Mouse (Mus musculus) stomach, embryonic 15.5 days (tissue): ENCODE measurements around the gene Wdr61. TPM values are rescaled to one million over a fixed set of nuclear protein-coding genes. Genes with fewer than 3 reads are reported as not detected.

Source experiments
- ATAC-seq: fragments of 200-750 bp; cut with Nextera tagmentation; 2 replicates; pipeline ENCODE4 v1.8.0; 2017; ENCODE audit warnings: low read depth, moderate number of reproducible peaks, moderate TSS enrichment; ENCODE audit not compliant: insufficient read depth, low FRiP score
- H3K27ac ChIP-seq: fragments of 300-500 bp; sonication (generic); 2 replicates; pipeline ENCODE4 v1.5.1; 2015; ENCODE audit warnings: mild to moderate bottlenecking, inconsistent platforms
- H3K27me3 ChIP-seq: fragments of 300-500 bp; sonication (generic); replicated peaks from 2 replicates; pipeline ENCODE4 v1.6.1; 2015; ENCODE audit warnings: inconsistent platforms
- H3K36me3 ChIP-seq: fragments of 300-500 bp; sonication (generic); 2 replicates; pipeline ENCODE4 v1.6.1; 2015; ENCODE audit warnings: inconsistent platforms
- H3K4me1 ChIP-seq: fragments of 300-500 bp; sonication (generic); 2 replicates; pipeline ENCODE4 v1.6.1; 2015; ENCODE audit warnings: inconsistent platforms
- H3K4me2 ChIP-seq: fragments of 300-500 bp; sonication (generic); 2 replicates; pipeline ENCODE4 v1.6.1; 2015; ENCODE audit warnings: mild to moderate bottlenecking, inconsistent platforms
- H3K4me3 ChIP-seq: fragments of 300-500 bp; sonication (generic); replicated peaks from 2 replicates; pipeline ENCODE4 v1.5.1; 2015; ENCODE audit warnings: inconsistent platforms
- H3K9ac ChIP-seq: fragments of 300-500 bp; sonication (generic); 2 replicates; pipeline ENCODE4 v1.6.1; 2015; ENCODE audit warnings: inconsistent platforms
- H3K9me3 ChIP-seq: fragments of 300-500 bp; sonication (generic); 2 replicates; pipeline ENCODE4 v1.6.1; 2016; ENCODE audit warnings: inconsistent platforms
- WGBS: fragments of 180-500 bp; shearing (Covaris S2); methylation state at CpG from one replicate; pipeline ENCODE4 v1.1.7; 2015; 5-methylcytosine and 5-hydroxymethylcytosine counted together
- polyA plus RNA-seq: library from polyadenylated mRNA; unstranded; fragments of >200 nt; fragmentation: Nextera tagmentation; extraction: Ambion mirVana; gene quantifications from 2 replicates; pipeline ENCODE4 v1.2.1, GENCODE M21; 2015

The Wdr61 gene
- polyA plus RNA-seq, result 147 and 164 TPM in 2 replicates

DNA sequence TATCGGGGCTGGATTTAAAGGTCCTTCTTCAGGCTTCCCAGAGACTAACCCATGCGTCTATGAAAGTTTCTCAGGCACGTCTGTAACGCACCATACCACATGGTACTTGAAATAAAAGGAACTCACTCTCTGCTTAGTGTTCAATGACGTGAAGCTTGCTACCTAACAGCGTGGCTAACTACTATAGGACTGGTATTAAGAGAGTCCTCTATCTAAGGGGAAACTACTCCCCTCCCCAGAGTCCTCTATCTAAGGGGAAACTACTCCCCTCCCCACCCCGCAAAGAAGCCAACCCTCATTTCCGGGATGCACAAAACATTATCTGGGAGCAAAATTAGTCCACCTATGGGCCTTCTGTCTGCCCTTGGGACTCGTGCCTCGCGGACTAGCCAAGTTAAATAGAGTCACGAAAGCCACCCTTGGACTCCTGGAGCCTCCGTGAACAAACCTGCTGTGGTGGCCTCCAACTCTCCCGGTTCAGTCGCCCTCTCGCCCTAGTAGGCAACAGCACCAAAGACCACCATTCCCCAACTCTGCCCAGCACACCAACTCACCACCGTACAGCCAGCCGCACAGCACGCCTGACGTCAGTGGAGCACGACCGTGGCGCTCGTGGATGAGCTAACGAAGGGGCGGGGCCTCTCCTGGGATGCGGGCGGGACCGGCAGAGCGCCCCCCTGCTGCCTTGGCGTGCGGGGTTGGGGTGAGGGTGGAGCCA lies at the start of gene Wdr61:
Gene Wdr61 (minus strand): TSS at position 599 of the 718 bp plus-strand sequence.
- Histone ChIP-seq H3K9ac (peak within 1 kb of the TSS; percentile 61), H3K9me3 (no peaks in the 10 kb centered on the region), H3K36me3 (peaks cover 8% of the 10 kb centered on the region), H3K27me3 (no peaks in the 10 kb centered on the region), H3K4me2 (peak within 1 kb of the TSS; percentile 74), H3K27ac (peak within 1 kb of the TSS; percentile 46; the same call in 1 of the 2 replicates), H3K4me1 (peaks cover 7% of the 10 kb centered on the region; the same call in 1 of the 2 replicates), H3K4me3 (peak within 1 kb of the TSS; percentile 82)
- WGBS, result 2% methylated on average over 32 of the region's 32 CpGs
- ATAC-seq, result peak; percentile 96

GRCm38 (mm10) chr9:54784003-54784402 lies 49.7 kb upstream of the Wdr61 start:
- H3K27me3 ChIP-seq, result no peaks in the 10 kb centered on the region; the same call in 1 of the 2 replicates
- H3K9me3 ChIP-seq, result no peaks in the 10 kb centered on the region
- ATAC-seq, result peak; percentile 59; the same call in 1 of the 2 replicates
- no peaks in the 10 kb centered on the region for H3K36me3 ChIP-seq
- H3K9ac ChIP-seq, result no peak overlapping the region
- no peak overlapping the region for H3K4me3 ChIP-seq
- H3K4me2 ChIP-seq, result no peak overlapping the region
- WGBS, result 40% methylated on average over 3 of the region's 3 CpGs
- H3K27ac ChIP-seq, result no peak overlapping the region
- peaks cover 26% of the 10 kb centered on the region for H3K4me1 ChIP-seq

- Histone ChIP-seq H3K9ac (no peak overlapping the region), H3K27ac (peak overlapping the region; percentile 40; the same call in 1 of the 2 replicates), H3K4me2 (no peak overlapping the region), H3K27me3 (no peaks in the 10 kb centered on the region; the same call in 1 of the 2 replicates), H3K36me3 (no peaks in the 10 kb centered on the region), H3K9me3 (no peaks in the 10 kb centered on the region), H3K4me1 (peaks cover 21% of the 10 kb centered on the region), H3K4me3 (no peak overlapping the region)
- ATAC-seq, result no peak
- WGBS, result 46% methylated on average over 15 of the region's 15 CpGs
Observed at GRCm38 (mm10) chr9:54782504-54782903, 48.2 kb upstream of the Wdr61 start.

DNA sequence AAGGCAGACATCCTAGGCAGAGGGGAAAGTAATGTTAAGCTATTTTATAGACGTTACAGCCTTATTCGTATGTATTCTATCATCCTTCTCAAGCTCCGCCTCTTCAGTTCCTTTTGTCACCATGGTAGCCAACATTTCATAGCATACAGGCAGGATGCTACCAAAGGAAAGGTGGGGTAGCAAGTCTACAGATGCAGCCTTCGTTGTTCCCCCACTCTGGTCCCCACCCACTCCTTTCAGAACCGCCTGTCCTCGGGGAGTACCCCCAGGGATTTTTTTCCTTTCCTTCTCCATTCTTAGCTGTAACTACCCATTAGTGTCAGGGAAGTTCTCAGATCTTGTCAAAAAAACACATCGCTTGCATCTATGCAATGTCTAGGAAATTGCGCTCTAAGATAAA lies 45.0 kb upstream of the Wdr61 start:
- Histone ChIP-seq H3K4me1 (peaks cover 19% of the 10 kb centered on the region), H3K4me3 (no peak overlapping the region), H3K27me3 (no peaks in the 10 kb centered on the region), H3K36me3 (no peaks in the 10 kb centered on the region), H3K9me3 (no peaks in the 10 kb centered on the region), H3K9ac (no peak overlapping the region), H3K4me2 (no peak overlapping the region), H3K27ac (no peak overlapping the region)
- ATAC-seq, result no peak
- WGBS, result 85% methylated on average over 8 of the region's 8 CpGs

DNA sequence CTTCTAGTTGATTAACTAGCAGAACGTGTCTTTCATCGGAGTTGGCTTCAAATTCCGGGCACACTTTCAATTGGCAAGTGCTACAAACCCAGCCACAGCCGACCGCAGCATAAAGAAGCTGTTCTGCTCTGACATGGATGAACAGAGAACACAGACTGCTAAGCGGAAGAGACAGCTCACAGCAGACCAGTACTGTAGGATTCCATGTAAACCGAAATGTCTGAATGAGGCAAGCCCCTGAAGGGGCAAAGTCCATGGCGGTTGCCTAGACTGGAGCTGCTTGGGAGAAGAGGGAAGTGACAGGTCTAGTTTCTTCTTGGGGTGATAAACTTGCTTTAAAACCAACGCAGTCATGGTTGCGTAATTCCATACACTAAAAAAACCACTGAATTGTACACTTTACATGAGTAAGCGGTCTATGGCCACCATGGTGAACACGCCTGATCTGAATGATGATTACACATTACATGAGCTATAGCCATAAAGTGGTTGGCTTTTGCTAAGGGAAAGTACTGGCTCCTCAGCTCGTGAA lies 42.2 kb upstream of the Wdr61 start:
- Histone ChIP-seq H3K4me2 (no peak overlapping the region), H3K9me3 (no peaks in the 10 kb centered on the region), H3K36me3 (no peaks in the 10 kb centered on the region), H3K4me3 (no peak overlapping the region), H3K27me3 (no peaks in the 10 kb centered on the region), H3K9ac (no peak overlapping the region), H3K4me1 (peaks cover 2% of the 10 kb centered on the region; the same call in 1 of the 2 replicates), H3K27ac (no peak overlapping the region)
- WGBS, result 79% methylated on average over 13 of the region's 13 CpGs
- no peak for ATAC-seq

DNA sequence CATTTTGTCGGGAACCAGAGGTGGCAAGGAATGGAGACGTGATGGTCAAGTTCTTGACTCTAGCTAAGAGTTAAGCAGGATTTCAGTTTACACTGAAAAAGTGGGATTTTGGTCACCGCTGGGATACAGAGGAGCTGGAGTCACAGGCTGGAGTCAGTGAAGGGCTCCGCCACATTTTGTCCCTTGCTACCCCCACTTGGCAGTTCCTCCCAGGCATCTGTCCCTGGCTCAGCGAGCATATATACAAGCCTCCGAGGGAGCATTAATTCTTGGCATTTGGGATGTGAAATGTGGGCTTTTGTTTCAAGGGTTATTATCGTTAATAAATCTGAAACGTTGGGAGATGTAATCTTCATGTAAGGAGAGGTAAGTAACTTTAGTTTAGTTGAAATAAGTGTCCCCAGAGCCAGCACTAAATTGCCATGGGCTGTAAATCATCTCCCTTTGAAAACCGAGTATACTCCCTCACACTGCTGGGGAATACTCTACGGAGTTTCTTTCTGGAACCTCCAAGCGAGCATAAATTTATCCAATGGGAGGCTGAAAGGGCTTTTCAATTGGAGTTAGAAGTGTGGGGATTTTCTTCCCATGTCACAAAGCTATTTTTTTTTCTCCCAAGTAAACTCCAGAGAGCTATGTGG lies 35.9 kb upstream of the Wdr61 start:
- Histone ChIP-seq H3K9me3 (no peaks in the 10 kb centered on the region), H3K4me1 (peaks cover 7% of the 10 kb centered on the region; the same call in 1 of the 2 replicates), H3K9ac (no peak overlapping the region), H3K4me2 (no peak overlapping the region), H3K36me3 (no peaks in the 10 kb centered on the region), H3K4me3 (no peak overlapping the region), H3K27ac (no peak overlapping the region), H3K27me3 (peaks cover 8% of the 10 kb centered on the region)
- 50% methylated on average over 11 of the region's 11 CpGs for WGBS
- ATAC-seq, result no peak

GRCm38 (mm10) chr9:54765336-54766085 lies 31.2 kb upstream of the Wdr61 start:
- H3K27me3 ChIP-seq, result peaks cover 36% of the 10 kb centered on the region
- H3K27ac ChIP-seq, result no peak overlapping the region
- H3K4me1 ChIP-seq, result peaks cover 17% of the 10 kb centered on the region
- no peaks in the 10 kb centered on the region for H3K36me3 ChIP-seq
- H3K4me2 ChIP-seq, result peak overlapping the region; percentile 68
- no peaks in the 10 kb centered on the region for H3K9me3 ChIP-seq
- ATAC-seq, result no peak
- H3K9ac ChIP-seq, result peak overlapping the region; percentile 10; the same call in 1 of the 2 replicates
- 2% methylated on average over 41 of the region's 41 CpGs for WGBS
- peak overlapping the region; percentile 39 for H3K4me3 ChIP-seq

- peak within 1 kb of the TSS; percentile 20 for H3K9ac ChIP-seq
- 2% methylated on average over 41 of the region's 45 CpGs for WGBS
- peak; percentile 56; the same call in 1 of the 2 replicates for ATAC-seq
Observed at GRCm38 (mm10) chr9:54764561-54765217, 30.4 kb upstream of the Wdr61 start, which contains the start of gene Crabp1. Gene Crabp1 (plus strand): TSS chr9:54764748.

DNA sequence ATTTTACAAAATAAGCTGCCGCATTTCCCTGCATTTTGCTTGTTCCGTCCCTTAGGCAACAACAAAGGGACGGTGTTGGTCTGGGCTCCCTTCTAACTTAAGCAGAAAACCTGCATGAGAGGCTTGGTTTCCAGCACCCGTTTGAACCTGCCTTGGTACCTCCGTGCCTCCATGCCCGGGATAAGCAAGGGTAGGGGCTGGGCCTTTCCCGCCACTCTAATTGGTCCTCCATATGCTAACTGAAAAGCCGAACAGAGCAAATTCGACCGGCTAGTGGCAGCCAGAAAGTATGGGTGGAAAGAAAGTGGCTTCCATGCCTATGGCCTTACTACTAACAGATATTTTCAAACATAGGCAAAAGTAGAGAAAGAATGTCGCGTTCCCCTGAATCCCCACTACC lies 29.8 kb upstream of the Wdr61 start:
- no peaks in the 10 kb centered on the region for H3K9me3 ChIP-seq
- H3K4me2 ChIP-seq, result peak overlapping the region; percentile 68; the same call in 1 of the 2 replicates
- no peak overlapping the region for H3K9ac ChIP-seq
- no peak overlapping the region for H3K4me3 ChIP-seq
- peaks cover 36% of the 10 kb centered on the region for H3K27me3 ChIP-seq
- H3K36me3 ChIP-seq, result no peaks in the 10 kb centered on the region
- peaks cover 17% of the 10 kb centered on the region for H3K4me1 ChIP-seq
- ATAC-seq, result no peak
- H3K27ac ChIP-seq, result no peak overlapping the region
- WGBS, result 28% methylated on average over 12 of the region's 12 CpGs

More at GRCm38 (mm10) chr9:54764561-54765217, 30.4 kb upstream of the Wdr61 start, which contains the start of gene Crabp1:
- Histone ChIP-seq H3K4me3 (peak within 1 kb of the TSS; percentile 39), H3K9me3 (no peaks in the 10 kb centered on the region), H3K36me3 (no peaks in the 10 kb centered on the region), H3K4me1 (peaks cover 17% of the 10 kb centered on the region), H3K27ac (no peak within 1 kb of the TSS), H3K4me2 (peak within 1 kb of the TSS; percentile 68), H3K27me3 (peaks cover 36% of the 10 kb centered on the region)

DNA sequence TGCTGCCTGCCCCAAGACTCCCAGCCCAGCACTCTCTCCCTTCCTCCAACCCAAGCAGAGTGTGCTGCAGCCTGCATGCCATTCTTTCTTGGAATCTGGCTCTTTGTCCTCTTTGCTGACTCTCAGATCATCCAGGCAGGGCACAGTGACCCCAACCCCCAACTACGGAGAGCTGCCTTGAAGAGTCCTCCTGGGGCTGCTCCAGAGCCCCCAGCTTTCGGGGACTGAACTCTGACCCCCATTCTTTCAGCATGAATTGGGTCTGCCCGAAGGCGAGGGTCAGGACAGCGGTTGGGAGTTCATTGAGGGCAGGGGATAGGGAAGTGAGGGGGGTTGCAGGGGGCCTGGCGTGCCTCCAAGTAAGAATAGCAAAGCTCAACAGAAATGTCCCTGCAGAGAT lies 25.3 kb upstream of the Wdr61 start:
- Histone ChIP-seq H3K9me3 (no peaks in the 10 kb centered on the region), H3K4me3 (no peak overlapping the region), H3K36me3 (no peaks in the 10 kb centered on the region), H3K9ac (no peak overlapping the region), H3K27ac (no peak overlapping the region), H3K4me2 (no peak overlapping the region), H3K4me1 (peaks cover 6% of the 10 kb centered on the region), H3K27me3 (peaks cover 21% of the 10 kb centered on the region)
- 39% methylated on average over 6 of the region's 6 CpGs for WGBS
- ATAC-seq, result no peak

DNA sequence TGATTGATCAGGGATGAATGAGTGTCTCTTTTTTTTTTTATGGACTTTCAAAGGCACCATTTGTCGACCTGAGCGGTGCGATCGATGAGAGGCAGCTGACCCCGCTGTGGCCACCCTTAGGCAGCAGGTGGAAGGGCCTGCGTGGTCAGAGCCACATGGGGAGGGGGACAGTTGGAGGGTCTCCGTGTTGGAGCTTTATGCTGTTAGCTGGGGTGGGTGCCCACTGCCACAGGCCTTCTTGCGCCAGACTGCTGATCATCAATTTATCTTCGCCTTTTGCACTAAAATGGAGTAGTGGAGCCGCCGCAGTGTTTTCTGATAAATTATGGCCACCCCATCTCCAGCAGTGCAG lies 18.6 kb upstream of the Wdr61 start:
- no peak overlapping the region for H3K4me2 ChIP-seq
- no peaks in the 10 kb centered on the region for H3K4me1 ChIP-seq
- H3K36me3 ChIP-seq, result no peaks in the 10 kb centered on the region
- peaks cover 9% of the 10 kb centered on the region for H3K27me3 ChIP-seq
- H3K27ac ChIP-seq, result no peak overlapping the region
- H3K9ac ChIP-seq, result no peak overlapping the region
- H3K9me3 ChIP-seq, result no peaks in the 10 kb centered on the region
- WGBS, result 40% methylated on average over 11 of the region's 11 CpGs
- H3K4me3 ChIP-seq, result no peak overlapping the region
- no peak for ATAC-seq
